Mouse (Mus musculus) megakaryocyte, adult 5-6 weeks (primary cell): ENCODE measurements at regions not wholly inside any gene's neighbourhood (a gene's known extent, or its start where the extent isn't known, plus 50 kb on each side); places are given as distances from the start of the nearest gene placed in this dataset.

Experiments used
- ATAC-seq: 2 replicates; pipeline ENCODE4 v1.8.0; 2016; ENCODE audit warnings: mild to moderate bottlenecking, inconsistent platforms; ENCODE audit not compliant: poor library complexity, severe bottlenecking

DNA sequence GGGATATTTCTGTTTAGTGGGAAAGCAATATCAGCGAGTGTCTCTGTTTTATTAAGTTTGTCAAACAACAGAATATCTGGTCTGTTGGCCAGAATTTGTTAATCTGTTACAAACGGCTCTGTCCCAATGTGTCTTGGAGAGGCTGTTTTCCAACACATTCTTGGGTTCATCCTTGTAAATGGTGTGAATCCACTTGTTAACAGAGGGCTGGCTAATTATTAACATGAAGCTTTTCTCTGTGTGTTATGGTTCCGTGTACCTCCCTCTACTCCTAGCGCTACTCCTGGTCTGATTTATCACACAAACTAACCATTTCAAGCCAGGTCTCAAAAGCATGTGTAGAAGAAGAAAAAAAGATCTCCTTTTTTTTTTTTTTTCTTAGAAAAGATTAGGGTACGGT is 60.4 kb downstream of the Pou3f3 start:
- ATAC-seq = no peak

- no peak for ATAC-seq
Measured at GRCm38 (mm10) chr1:42756497-42756896, 60.9 kb downstream of the Pou3f3 start.

DNA sequence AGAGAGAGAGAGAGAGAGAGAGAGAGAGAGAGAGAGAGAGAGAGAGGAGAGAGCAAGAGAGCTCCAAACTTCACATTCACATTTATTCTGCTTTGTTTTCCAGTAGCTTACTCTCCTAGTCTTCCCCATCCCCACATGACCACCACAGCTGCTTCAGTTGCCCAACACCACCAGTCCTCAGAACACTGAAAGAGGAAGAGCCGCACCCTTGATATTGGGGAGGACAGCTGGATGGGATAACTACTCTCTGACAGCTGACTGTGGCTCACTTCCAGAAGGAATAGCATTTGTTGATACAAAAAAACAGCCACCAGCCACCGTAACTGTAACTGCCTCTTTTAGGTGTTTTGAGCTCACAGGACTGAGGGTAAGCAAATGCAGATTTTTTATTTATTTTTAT is 67.9 kb downstream of the Pou3f3 start:
- ATAC-seq = peak; percentile 72

DNA sequence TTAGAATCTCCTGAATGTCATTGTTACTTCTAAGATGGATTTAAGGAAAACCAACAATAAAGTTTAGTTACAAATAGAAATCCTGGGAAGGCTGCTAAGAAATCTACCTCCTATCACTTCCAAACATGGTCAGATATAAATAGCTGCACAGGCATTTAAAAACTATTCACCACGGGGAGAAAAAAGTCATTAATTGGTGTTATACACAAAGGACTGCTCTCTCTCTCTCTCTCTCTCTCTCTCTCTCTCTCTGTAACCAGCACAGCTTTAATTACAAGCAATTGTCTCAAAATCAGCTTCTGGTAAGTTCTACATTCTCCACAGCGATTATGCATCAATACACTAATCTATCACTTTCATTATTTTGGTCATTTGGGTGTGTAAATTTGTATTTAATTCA is 68.5 kb downstream of the Pou3f3 start:
- no peak for ATAC-seq

DNA sequence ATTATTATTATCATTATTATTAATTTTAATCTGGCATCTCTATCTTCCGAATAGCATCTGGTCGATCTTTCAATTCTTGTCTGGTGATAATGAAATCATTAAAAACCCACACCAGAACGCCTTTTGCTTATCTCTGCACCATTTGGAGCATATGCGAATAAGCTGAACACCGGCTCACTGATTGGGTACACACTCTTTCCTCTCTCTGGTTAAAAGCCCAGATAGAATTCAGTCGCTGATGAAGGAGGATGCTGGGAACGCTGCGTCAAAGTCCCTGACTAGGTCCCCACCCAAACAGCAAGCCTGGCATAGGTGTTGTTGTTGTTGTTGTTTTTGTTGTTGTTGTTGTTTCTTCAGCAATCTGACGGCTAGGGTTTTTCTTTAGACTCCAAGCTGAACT is 74.5 kb downstream of the Pou3f3 start:
- ATAC-seq = no peak

DNA sequence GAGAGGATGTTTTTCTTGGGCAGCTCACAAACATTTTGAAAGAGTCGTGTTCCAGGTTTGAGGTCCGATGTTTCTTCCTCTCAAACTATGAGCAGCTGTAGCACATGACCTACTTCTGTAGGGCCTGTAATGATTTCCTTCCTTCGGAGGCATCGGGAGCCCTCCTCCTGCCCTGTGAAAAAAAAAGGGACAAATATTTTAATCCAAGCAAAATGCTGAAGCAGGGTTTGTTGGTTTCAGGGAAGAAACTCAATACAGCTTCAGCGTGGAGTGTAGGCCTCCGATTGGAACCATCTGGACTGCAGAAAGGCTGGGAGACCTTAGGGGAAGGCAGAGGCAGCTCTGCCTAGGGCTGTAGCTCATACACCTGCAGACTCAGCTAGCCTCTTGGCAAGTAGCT is 76.4 kb downstream of the Pou3f3 start:
- ATAC-seq = no peak

- no peak for ATAC-seq
Measured at GRCm38 (mm10) chr1:42773851-42774464, 77.1 kb upstream of the Mrps9 start.

DNA sequence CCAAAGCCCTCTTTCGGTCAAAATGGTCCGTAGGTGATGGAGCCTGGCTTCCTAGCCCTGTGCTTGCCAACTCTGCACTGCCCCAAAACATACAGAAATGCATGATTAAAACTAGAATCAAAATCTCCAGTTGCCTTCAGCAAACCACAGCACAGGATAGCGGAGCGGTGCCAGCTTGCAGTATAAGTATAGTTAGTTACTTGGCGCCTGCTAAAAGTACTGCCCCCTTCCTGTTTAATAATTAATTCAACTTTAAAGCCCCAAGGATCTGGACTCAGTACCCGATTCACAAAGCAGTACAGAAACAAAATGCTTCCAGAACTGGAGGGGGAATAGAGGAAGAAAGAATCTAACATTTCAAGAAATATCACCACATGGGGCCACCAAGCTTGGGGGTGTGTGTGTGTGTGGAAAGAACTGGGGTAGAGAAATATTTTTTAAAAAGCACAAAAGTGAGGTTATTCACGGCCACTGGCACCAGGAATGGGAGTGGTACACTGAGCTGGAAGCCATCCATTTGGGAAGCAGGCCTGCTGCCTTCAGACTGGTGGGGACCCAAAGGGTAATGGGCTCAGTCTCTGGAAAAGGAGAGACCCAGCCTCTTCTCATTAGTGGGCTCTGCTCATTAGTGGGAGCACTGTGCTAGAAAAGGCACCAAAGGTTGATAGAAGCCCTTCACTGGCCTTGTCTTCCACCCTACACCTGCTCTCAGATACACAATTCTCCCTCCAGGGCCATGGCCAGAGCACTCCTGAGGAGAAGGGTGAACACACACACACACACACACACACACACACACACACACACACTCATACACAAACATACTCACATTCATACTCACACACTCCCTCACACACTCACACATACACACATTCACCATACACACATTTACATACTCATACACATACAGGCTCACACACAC is 75.8 kb upstream of the Mrps9 start:
- ATAC-seq = no peak

DNA sequence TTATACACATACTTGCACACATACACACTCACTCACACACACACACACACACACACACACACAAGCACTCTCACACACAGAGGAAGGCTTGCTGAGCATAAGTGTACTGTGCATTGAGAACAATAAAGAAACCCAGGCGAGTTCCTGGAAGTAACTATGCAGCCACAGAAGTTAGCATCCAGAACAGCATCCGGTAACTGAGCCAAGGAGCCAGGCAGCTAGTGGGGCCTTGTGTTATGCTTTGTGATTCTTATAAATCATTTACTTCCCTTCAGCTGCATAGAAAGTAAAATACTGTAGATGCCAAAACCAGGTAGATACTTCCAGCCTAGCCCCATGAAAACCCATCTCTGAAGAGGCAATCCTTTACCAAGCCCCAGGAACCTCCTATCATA is 75.1 kb upstream of the Mrps9 start:
- no peak for ATAC-seq

DNA sequence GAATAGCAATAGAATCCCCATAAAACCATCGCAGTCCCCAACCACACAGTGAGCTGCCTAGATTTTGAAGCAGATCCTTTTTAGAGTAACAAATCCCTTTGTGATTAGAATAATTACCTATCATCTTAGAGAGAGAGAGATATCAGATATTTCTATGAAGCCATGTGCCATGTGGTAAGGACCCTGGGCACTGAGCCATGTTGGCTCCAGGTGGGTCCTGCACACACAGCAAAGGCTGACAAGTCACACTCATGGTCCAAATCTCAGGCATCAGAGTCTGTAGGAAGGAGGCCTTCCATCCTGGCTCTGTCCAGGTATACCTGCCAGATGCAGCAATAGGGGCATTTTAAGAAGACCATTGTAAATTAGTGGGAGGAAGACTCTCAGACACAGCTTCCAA is 73.6 kb upstream of the Mrps9 start:
- ATAC-seq = no peak

GRCm38 (mm10) chr1:42779761-42780160 is 71.3 kb upstream of the Mrps9 start:
- no peak for ATAC-seq

- ATAC-seq = no peak
Measured at GRCm38 (mm10) chr1:42780266-42780665, 70.8 kb upstream of the Mrps9 start.

GRCm38 (mm10) chr1:42781533-42781932 is 69.5 kb upstream of the Mrps9 start:
- ATAC-seq = no peak

DNA sequence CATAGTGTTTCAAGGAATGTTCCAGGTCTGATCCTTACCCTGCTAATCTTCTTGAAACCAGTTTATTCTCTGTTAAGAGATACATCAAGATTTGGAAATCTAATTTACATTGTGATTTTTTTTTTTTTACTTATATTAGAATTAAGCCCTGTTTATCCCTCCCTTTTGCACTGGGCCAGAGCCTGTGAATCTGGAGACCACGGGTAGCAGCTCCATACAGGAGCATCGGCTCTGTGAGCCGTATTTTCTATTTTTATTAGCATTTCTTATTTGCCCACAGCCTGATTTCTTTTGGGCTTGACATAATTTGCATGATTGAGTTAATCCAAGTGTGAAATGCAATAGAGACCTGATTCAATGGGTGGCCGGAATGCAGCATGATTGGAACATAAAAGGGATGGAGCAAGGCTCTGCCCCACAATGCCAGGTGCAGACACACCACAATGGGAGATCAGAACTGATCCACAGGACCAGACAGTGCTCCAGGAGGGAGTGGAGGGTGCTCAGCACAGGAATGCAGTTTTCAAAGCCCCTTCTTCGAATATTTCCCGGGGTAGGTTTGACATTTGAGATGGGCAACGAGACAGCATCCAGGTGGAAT is 67.9 kb upstream of the Mrps9 start:
- ATAC-seq = no peak

DNA sequence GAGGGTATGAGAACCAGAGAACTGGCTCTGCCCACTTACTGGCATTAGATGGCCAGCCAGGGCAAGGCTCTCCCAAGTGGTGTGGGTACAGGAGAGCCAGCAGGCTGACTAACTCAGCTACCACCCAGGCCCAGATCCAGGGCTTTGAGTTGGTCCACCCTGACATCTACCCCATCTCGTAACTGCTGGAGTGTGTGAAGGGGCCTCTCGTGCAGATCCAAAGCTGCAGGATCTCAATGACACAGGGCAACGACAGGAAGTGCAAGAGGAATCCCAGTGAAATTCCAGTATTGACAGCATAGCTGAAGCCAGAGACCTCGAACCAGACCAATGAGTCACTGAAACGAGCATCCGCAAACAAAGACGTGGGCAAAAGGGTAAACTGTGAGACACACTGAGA is 63.8 kb upstream of the Mrps9 start:
- no peak for ATAC-seq

GRCm38 (mm10) chr1:42788413-42788812 is 62.6 kb upstream of the Mrps9 start:
- ATAC-seq = no peak
